Mouse (Mus musculus) thymus, adult 2 months (tissue): Measurements from ENCODE around the gene Myo1a. TPM values are rescaled to one million over a fixed set of nuclear protein-coding genes. Genes with fewer than 3 reads are reported as not detected.
"Not testable (repeated sequence)": the region's sequence is repeated elsewhere in the genome, so short reads cannot be mapped to it uniquely, and the experiment has no call there.

Experiments used
- DNase-seq: peaks from one replicate; pipeline ENCODE4 v3.0.0; 2021
- H3K27ac ChIP-seq: fragments of 200-500 bp; 2 replicates; pipeline ENCODE4 v1.5.1; 2012; ENCODE audit warnings: low read length, control low read depth; ENCODE audit not compliant: control insufficient read depth, insufficient read depth
- H3K27me3 ChIP-seq: fragments of 200-500 bp; 2 replicates; pipeline ENCODE4 v1.6.1; 2012; ENCODE audit warnings: mild to moderate bottlenecking, low read length, moderate library complexity, mixed read lengths; ENCODE audit not compliant: control insufficient read depth, insufficient read depth
- H3K36me3 ChIP-seq: fragments of 200-500 bp; 2 replicates; pipeline ENCODE4 v1.6.1; 2012; ENCODE audit warnings: mild to moderate bottlenecking, low read length, moderate library complexity; ENCODE audit not compliant: control insufficient read depth, insufficient read depth
- H3K4me1 ChIP-seq: fragments of 200-500 bp; replicated peaks from 2 replicates; pipeline ENCODE4 v1.6.1; 2012; ENCODE audit warnings: low read length; ENCODE audit not compliant: control insufficient read depth, insufficient read depth
- H3K4me3 ChIP-seq: fragments of 200-500 bp; 2 replicates; pipeline ENCODE4 v1.5.1; 2012; ENCODE audit warnings: mild to moderate bottlenecking, low read length, control low read depth, moderate library complexity; ENCODE audit not compliant: control insufficient read depth, insufficient read depth
- CTCF ChIP-seq: fragments of 200-500 bp; IDR thresholded peaks from 2 replicates; pipeline ENCODE4 v1.5.1; 2012; ENCODE audit warnings: mild to moderate bottlenecking, control low read depth, low read length, moderate library complexity, borderline replicate concordance; ENCODE audit not compliant: control insufficient read depth, poor library complexity, insufficient read depth; ENCODE audit errors: extremely low read depth
- POLR2A ChIP-seq: fragments of 200-500 bp; IDR thresholded peaks from 2 replicates; pipeline ENCODE4 v1.6.1; 2012; ENCODE audit warnings: mild to moderate bottlenecking, low read length, control low read depth, moderate library complexity; ENCODE audit not compliant: control insufficient read depth, poor library complexity, insufficient read depth; ENCODE audit errors: extremely low read depth
- WGBS: fragments of 180-500 bp; shearing (Covaris S2); methylation state at CpG from one replicate; pipeline ENCODE4 v1.1.7; 2018; 5-methylcytosine and 5-hydroxymethylcytosine counted together
- polyA plus RNA-seq: library from polyadenylated mRNA; depleted of rRNA; stranded (reverse); fragments of >200 nt; gene quantifications from 2 replicates; pipeline ENCODE4 v1.2.3, GENCODE M21; 2012; rRNA removed

Myo1a gene
- 1.6 and 1.8 TPM in 2 replicates for polyA plus RNA-seq

DNA sequence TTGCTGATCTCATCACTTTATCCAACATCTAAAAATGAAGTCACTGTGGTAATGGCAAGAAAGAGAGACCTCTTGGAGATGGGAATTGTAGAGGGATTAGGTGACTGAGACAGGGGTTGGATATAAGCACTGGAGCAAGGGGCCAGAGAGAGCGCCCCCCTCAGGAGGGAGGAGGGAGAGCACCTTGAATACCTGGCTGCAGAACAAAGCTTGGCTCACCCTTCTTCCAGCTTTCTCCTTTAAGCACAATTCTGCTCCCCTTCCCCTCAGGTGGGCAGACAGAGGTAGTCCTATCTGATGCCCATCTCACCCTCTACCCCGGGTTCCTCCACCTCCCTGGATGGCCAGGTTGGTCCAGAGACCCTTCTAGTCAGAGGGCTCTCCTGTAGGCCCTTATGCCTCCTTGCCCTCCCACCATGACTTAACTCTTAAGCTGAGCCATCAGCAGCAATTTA, at the start of gene Myo1a:
Gene Myo1a, plus strand, starts transcription at position 405 of the 455 bp plus-strand sequence.
- TF ChIP-seq CTCF (no peak), POLR2A (no peak)
- no peaks in the 10 kb centered on the region for H3K4me1 ChIP-seq
- DNase-seq = no peak
- 71% methylated on average over 2 of the region's 2 CpGs for WGBS
- no peak within 1 kb of the TSS for H3K27ac ChIP-seq
- H3K27me3 ChIP-seq = no peaks in the 10 kb centered on the region
- no peaks in the 10 kb centered on the region for H3K36me3 ChIP-seq
- no peak within 1 kb of the TSS for H3K4me3 ChIP-seq

DNA sequence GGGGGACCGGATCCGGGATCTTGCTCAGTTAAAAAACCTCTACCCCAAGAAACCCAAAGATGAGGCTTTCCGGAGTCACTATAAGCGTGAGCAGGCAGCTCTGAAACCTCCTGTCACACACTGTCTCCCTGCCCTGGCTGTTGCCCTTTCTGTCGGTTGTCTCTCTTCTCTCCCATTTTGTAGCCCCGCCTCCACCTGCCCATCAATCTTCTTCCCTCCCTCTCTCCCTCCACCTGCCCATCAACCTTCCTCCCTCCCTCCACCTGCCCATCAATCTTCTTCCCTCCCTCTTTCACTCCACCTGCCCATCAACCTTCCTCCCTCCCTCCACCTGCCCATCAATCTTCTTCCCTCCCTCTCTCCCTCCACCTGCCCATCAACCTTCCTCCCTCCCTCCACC, 47.4 kb upstream of the Myo1a start:
- Histone ChIP-seq H3K36me3 (peaks cover 54% of the 10 kb centered on the region), H3K4me1 (peaks cover 25% of the 10 kb centered on the region)

GRCm38 (mm10) chr10:127658076-127658475, 46.9 kb upstream of the Myo1a start:
- Histone ChIP-seq H3K27me3 (no peaks in the 10 kb centered on the region), H3K27ac (no peak overlapping the region), H3K4me1 (peaks cover 30% of the 10 kb centered on the region), H3K36me3 (peaks cover 50% of the 10 kb centered on the region), H3K4me3 (no peak overlapping the region)
- no peak for TF ChIP-seq CTCF
- no peak for TF ChIP-seq POLR2A
- no peak for DNase-seq
- WGBS = 61% methylated on average over 6 of the region's 6 CpGs

More for the DNA sequence above, 47.4 kb upstream of the Myo1a start:
- not testable (repeated sequence) for H3K4me3 ChIP-seq, DNase-seq, H3K27me3 ChIP-seq, H3K27ac ChIP-seq
- WGBS = 93% methylated on average over 6 of the region's 6 CpGs

DNA sequence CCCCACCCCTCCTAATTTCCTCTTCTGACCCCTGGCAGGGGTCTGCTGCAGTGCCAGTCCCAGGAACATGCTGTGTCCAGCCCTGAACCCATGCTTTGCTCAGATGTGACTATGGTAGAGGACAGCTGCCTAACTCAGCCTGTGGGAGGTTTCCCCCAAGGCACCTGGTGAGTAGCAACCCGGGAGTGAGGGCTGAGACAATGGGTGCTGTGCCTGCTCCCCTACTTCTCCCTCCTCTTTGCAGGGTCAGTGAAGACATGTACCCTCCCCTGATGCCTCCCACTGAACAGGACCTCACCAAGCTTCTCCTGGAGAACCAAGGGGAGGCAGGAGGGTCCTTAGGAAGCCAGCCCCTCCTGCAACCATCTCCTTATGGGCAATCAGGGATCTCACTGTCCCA, 45.4 kb upstream of the Myo1a start:
- 87% methylated on average over 1 of the region's 1 CpGs for WGBS

DNA sequence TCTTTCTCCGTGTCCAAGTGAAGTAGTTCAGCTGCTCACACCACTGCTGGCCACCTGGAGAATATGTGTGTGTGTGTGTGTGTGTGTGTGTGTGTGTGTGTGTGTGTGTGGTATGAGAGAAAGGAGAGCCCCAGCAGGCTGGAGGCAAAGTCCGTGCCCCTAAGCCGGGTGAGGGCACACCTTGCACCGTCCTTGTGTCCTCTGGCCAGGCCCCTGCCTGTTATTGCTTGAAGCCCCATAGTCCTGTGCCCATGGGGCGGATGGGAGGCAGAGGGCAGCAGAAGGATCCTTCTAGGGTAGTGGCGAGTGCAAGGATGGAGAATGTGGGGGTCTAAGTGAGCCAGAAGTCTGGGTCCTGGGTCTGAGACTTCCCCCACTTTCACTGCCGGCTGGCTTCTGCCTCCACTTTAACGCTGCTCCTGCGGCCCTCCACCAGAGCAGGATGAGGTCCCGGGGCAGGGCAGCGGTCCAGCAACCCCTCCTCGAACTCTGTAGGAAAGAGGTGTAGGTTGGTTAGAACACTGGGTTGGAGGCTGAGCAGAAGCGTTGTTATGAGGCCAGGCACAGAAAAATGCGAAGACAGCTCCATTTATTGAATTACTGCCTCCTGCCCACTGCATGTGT, 43.6 kb upstream of the Myo1a start:
- peaks cover 48% of the 10 kb centered on the region for H3K4me1 ChIP-seq
- WGBS = 75% methylated on average over 14 of the region's 14 CpGs
- peak overlapping the region; percentile 17 for H3K4me3 ChIP-seq
- H3K27ac ChIP-seq = peak overlapping the region; percentile 36; the same call in 1 of the 2 replicates
- TF ChIP-seq POLR2A = 0 out of 2 replicates have a peak, but pooled peaks have one; percentile 16
- no peak for TF ChIP-seq CTCF
- peak; percentile 17 for DNase-seq
- peaks cover 29% of the 10 kb centered on the region for H3K36me3 ChIP-seq
- no peaks in the 10 kb centered on the region for H3K27me3 ChIP-seq

More for the DNA sequence above, 45.4 kb upstream of the Myo1a start:
- DNase-seq = no peak
- TF ChIP-seq POLR2A (no peak), CTCF (no peak)
- no peak overlapping the region for H3K4me3 ChIP-seq
- H3K4me1 ChIP-seq = peaks cover 40% of the 10 kb centered on the region
- no peak overlapping the region for H3K27ac ChIP-seq
- H3K36me3 ChIP-seq = peaks cover 39% of the 10 kb centered on the region
- H3K27me3 ChIP-seq = no peaks in the 10 kb centered on the region

- H3K4me1 ChIP-seq = peaks cover 51% of the 10 kb centered on the region
- H3K27me3 ChIP-seq = no peaks in the 10 kb centered on the region
- peak; percentile 65 for DNase-seq
- peaks cover 24% of the 10 kb centered on the region for H3K36me3 ChIP-seq
- 14% methylated on average over 16 of the region's 16 CpGs for WGBS
- peak overlapping the region; percentile 63 for H3K27ac ChIP-seq
- H3K4me3 ChIP-seq = peak overlapping the region; percentile 17
- TF ChIP-seq POLR2A = no peak
- TF ChIP-seq CTCF = no peak
Measured at GRCm38 (mm10) chr10:127661915-127662663, 42.9 kb upstream of the Myo1a start.
